Mouse (Mus musculus) layer of hippocampus, adult 8-10 months (tissue): ENCODE measurements around the gene Tpi1. TPM values are rescaled to one million over a fixed set of nuclear protein-coding genes. Genes with fewer than 3 reads are reported as not detected.

Experiments
- DNase-seq, 2 experiments: peaks; one replicate each; pipeline ENCODE4 v3.0.0; 2022; ENCODE audit warnings: low spot score in 2 of 2
- total RNA-seq, 4 experiments: library from RNA; stranded (reverse); gene quantifications; 2 replicates each; pipeline ENCODE4 v1.2.4; 2022

Tpi1 gene
- total RNA-seq, 4 experiments from 2014 or later = 782 to 819 (median 789) TPM

GRCm38 (mm10) chr6:124779222-124779983 lies 34.7 kb downstream of the Tpi1 start, which contains the start of gene Lrrc23:
Gene Lrrc23 (minus strand): TSS chr6:124779727.
- no peak for DNase-seq

DNA sequence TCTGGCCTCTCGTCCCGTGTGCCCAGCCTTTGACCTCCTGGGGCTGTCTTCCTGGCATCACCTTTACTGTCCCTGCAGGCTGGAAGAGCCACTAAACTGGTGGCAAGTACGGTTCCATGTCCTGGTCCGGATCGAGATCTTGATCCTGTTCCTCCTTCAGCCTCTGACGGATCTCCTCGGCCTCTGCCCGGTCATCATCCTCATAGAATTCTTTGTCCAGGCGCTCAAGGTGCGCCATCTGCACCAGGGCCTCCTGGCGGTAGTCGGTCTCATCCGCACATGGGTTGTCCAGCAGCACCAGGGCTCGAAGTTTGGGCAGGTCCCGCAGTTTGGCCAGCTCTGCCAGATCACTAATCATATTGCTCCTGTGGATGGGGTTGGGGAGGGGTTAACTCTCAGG lies 43.6 kb downstream of the Tpi1 start:
- no peak for DNase-seq

- no peak for DNase-seq
Measured at GRCm38 (mm10) chr6:124770013-124770412, 44.1 kb downstream of the Tpi1 start.

DNA sequence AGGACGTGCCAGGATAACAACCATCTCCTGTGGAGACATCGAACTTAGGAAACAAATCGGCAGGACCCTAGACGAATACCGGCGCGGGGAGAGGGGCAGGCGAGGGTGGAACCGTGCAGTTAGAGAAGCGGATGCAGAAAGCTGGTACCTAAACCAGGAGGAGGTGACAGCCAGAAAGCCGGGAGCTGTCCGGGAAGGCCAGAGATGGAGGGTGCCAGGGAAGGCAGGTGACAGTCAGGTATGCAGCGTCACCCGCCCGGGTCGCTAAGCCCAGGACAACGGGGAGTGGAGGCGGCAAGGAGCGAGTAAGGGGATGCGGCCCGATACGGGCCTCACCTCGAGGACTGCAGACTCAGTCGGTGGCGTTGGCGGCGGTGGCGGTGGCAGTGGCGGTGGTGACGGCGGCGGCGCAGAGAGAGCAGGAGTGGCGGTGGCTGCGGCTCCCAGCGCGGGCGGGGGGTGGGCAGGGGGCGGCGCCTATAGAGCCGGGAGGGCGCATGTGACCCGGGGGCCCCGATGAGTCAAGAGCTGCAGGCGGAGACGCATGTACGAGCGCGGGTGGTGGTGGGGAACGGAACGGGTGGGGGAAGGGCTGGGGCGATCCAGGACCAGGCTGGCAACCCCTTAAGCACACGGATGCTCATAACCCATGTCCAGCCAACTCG lies 44.9 kb downstream of the Tpi1 start, which contains the start of gene Eno2:
Eno2 (minus strand) TSS at position 573 of the 665 bp plus-strand sequence.
- DNase-seq = peak in 1 of 2 experiments; percentile 70

- no peak for DNase-seq
Measured at GRCm38 (mm10) chr6:124768704-124769044, 45.4 kb downstream of the Tpi1 start.

DNA sequence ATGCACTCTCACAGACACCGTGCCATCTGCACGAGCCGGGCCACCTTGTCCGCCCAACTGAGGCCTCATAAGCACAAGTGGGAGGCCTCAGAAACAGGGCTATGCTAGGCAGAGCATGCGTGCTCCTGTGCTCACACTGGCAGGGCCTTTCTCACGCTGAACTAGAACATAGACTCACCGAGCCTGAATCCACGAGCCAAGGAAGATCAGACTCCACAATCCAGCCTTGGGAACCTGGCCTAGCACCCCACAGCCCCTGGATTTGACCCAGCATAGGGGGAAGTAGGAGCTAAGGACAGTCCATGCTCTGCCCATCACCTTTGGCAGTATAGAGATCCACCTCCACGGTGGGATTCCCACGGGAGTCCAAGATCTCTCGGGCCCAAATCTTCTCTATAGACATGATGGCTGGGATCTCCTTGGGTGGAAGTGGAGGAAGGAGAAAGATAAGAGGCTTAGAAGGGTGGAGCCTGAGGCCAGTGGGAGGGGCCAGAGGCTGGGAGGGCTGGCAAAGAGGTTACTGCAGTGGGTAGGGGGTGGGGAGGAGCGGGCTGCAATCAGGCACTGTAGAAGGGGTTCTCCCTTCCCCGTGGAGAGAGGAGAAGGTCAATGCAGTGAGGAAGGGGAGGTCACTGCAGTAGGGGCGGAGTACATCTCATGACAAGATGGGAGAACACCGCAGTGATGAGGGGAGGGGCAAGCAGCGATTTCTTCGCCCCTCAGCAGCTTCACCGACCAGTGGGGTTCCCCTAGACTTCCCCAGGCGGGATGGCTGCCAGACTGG lies 46.0 kb downstream of the Tpi1 start:
- DNase-seq = no peak

- DNase-seq = no peak
Measured at GRCm38 (mm10) chr6:124767536-124767919, 46.6 kb downstream of the Tpi1 start.

DNA sequence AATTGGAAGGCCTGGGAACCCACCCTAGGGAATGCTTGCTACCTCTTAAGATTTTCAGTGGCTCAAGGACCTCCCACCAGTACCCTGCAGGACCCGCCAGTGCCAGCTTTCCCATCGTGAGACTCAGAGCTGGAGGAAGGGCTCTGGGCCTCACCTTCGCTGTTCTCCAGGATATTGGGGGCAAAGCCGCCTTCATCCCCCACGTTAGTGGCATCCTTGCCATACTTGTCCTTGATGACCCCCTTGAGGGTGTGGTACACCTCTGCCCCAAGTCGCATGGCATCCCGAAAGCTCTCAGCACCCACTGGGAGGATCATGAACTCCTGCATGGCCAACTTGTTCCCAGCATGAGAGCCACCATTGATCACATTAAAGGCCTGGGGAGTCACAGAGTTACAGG lies 48.1 kb downstream of the Tpi1 start:
- DNase-seq = no peak

Other genes starting within 250 kb of the Tpi1 start
- gene C1rb, start 244.0 kb downstream of the Tpi1 start, total RNA-seq = not detected
- gene C1s2, start 178.2 kb downstream of the Tpi1 start, total RNA-seq = under 1 TPM; 0.23 to 0.68 (median 0.44) TPM
- gene Lpcat3, start 151.3 kb downstream of the Tpi1 start, total RNA-seq = 10 to 100 TPM; 24.1 to 38.4 (median 31.4) TPM
- 10 to 100 TPM; 50.1 to 57.2 (median 52.5) TPM for gene Emg1, start 102.1 kb downstream of the Tpi1 start, total RNA-seq
- gene Phb2, start 102.0 kb downstream of the Tpi1 start, total RNA-seq = 100 to 1,000 TPM; 118 to 123 (median 120) TPM
- 10 to 100 TPM in 2 of 4 experiments, 1 to 10 TPM in 2; 2.2 to 24.3 (median 13.4) TPM for gene Ptpn6, start 75.6 kb downstream of the Tpi1 start, total RNA-seq
- 100 to 1,000 TPM; 311 to 385 (median 325) TPM for gene Grcc10, start 72.9 kb downstream of the Tpi1 start, total RNA-seq
- gene Gm45234, start 58.3 kb downstream of the Tpi1 start, total RNA-seq = 1 to 10 TPM in 1 of 4 experiments, not detected in 3; 5.1 TPM
- gene Atn1, start 57.8 kb downstream of the Tpi1 start, total RNA-seq = 100 to 1,000 TPM; 138 to 158 (median 147) TPM
- 1,000 to 10,000 TPM in 3 of 4 experiments, 100 to 1,000 TPM in 1; 993 to 1,113 (median 1,027) TPM for gene Eno2, start 44.6 kb downstream of the Tpi1 start, total RNA-seq
- gene Lrrc23, start 34.6 kb downstream of the Tpi1 start, total RNA-seq = 1 to 10 TPM; 2.3 to 5.1 (median 3.3) TPM
- 1 to 10 TPM; 3.1 to 7.0 (median 6.0) TPM for gene Spsb2, start 5.6 kb downstream of the Tpi1 start, total RNA-seq
- 100 to 1,000 TPM; 181 to 196 (median 186) TPM for gene Usp5, start 15.2 kb upstream of the Tpi1 start, total RNA-seq
- 1 to 10 TPM in 2 of 4 experiments, under 1 TPM in 2; 0.61 to 1.0 (median 0.95) TPM for gene Cdca3, start 15.3 kb upstream of the Tpi1 start, total RNA-seq
- under 1 TPM in 2 of 4 experiments, not detected in 2; 0.36 to 0.96 TPM for gene Gnb3, start 26.0 kb upstream of the Tpi1 start, total RNA-seq
- 10 to 100 TPM; 32.2 to 51.8 (median 36.4) TPM for gene P3h3, start 43.5 kb upstream of the Tpi1 start, total RNA-seq
- gene Gpr162, start 49.7 kb upstream of the Tpi1 start, total RNA-seq = 100 to 1,000 TPM; 171 to 204 (median 183) TPM
- gene Cd4, start 73.9 kb upstream of the Tpi1 start, total RNA-seq = under 1 TPM in 2 of 4 experiments, not detected in 2; 0.12 to 0.38 TPM
- 10 to 100 TPM in 2 of 4 experiments, 1 to 10 TPM in 2; 1.6 to 15.6 (median 8.5) TPM for gene Lag3, start 97.4 kb upstream of the Tpi1 start, total RNA-seq
- gene Ptms, start 105.8 kb upstream of the Tpi1 start, total RNA-seq = 100 to 1,000 TPM; 881 to 936 (median 911) TPM
- gene Mlf2, start 117.1 kb upstream of the Tpi1 start, total RNA-seq = 100 to 1,000 TPM; 564 to 596 (median 590) TPM
- 100 to 1,000 TPM; 129 to 152 (median 145) TPM for gene Cops7a, start 151.2 kb upstream of the Tpi1 start, total RNA-seq
- 100 to 1,000 TPM; 115 to 179 (median 146) TPM for gene Pianp, start 182.4 kb upstream of the Tpi1 start, total RNA-seq
- gene Zfp384, start 194.8 kb upstream of the Tpi1 start, total RNA-seq = 10 to 100 TPM; 44.6 to 54.5 (median 50.6) TPM
- gene Ing4, start 225.5 kb upstream of the Tpi1 start, total RNA-seq = 10 to 100 TPM; 50.1 to 63.5 (median 55.4) TPM
- 10 to 100 TPM; 12.8 to 20.9 (median 15.6) TPM for gene Acrbp, start 235.4 kb upstream of the Tpi1 start, total RNA-seq